Mouse (Mus musculus): ENCODE measurements around the gene Olfr1056.
"Not testable (repeated sequence)": the region's sequence is repeated elsewhere in the genome, so short reads cannot be mapped to it uniquely, and the experiment has no call there.

Olfr1056 gene

GRCm38 (mm10) chr2:86362369-86362768 is at the start of gene Olfr1056:
Olfr1056 (minus strand) TSS chr2:86362469.
- in situ Hi-C loops (cut with MseI, MboI): no loop called here

GRCm38 (mm10) chr2:86395114-86395513 is 32.8 kb upstream of the Olfr1056 start:
- in situ Hi-C loops (cut with MseI, MboI): no loop called here

GRCm38 (mm10) chr2:86388461-86388860 is 26.2 kb upstream of the Olfr1056 start, which contains the start of gene Olfr1058:
Olfr1058 (minus strand) TSS chr2:86388561.
- in situ Hi-C loops (cut with MseI, MboI): not testable (repeated sequence)

- in situ Hi-C loops (cut with MseI, MboI): no loop called here
These were observed 16.0 kb upstream of the Olfr1056 start, which contains the start of gene Olfr1057 for GRCm38 (mm10) chr2:86378293-86378692. Olfr1057 (minus strand) TSS chr2:86378393.

GRCm38 (mm10) chr2:86366342-86366741 is 4.1 kb upstream of the Olfr1056 start:
- in situ Hi-C loops (cut with MseI, MboI): not testable (repeated sequence)

- in situ Hi-C loops (cut with MseI, MboI): not testable (repeated sequence)
These were observed 10.5 kb downstream of the Olfr1056 start for GRCm38 (mm10) chr2:86351751-86352150.

GRCm38 (mm10) chr2:86350184-86350583 is 12.1 kb downstream of the Olfr1056 start, which contains the start of gene Olfr1055:
Olfr1055 (minus strand) TSS chr2:86350284.
- in situ Hi-C loops (cut with MseI, MboI): no loop called here

- in situ Hi-C loops (cut with MseI, MboI): no loop called here
These were observed 26.9 kb downstream of the Olfr1056 start, which contains the start of gene Olfr1054 for GRCm38 (mm10) chr2:86335333-86335732. Olfr1054 (minus strand) TSS chr2:86335433.

GRCm38 (mm10) chr2:86315184-86315583 is 47.1 kb downstream of the Olfr1056 start, which contains the start of gene Olfr1053:
Olfr1053 (minus strand) TSS chr2:86315284.
- in situ Hi-C loops (cut with MseI, MboI): no loop called here
